Mouse (Mus musculus) left cerebral cortex, adult 18-20 months (tissue): ENCODE data around the gene Fxyd7. TPM values are rescaled to one million over a fixed set of nuclear protein-coding genes. Genes with fewer than 3 reads are reported as not detected.
A peak's percentile ranks its signal among the peaks of the same experiment; 100 is the strongest.

Experiments used
- DNase-seq, 2 experiments: peaks; one replicate each; pipeline ENCODE4 v3.0.0; 2021 to 2022; ENCODE audit warnings: low spot score in 2 of 2, mixed read lengths in 1 of 2
- total RNA-seq, 2 experiments: library from RNA; stranded (reverse); gene quantifications; 2 replicates each; pipeline ENCODE4 v1.2.3; 2021

Gene Fxyd7
- total RNA-seq, 2 experiments from 2014 or later: 148 to 187 TPM

DNA sequence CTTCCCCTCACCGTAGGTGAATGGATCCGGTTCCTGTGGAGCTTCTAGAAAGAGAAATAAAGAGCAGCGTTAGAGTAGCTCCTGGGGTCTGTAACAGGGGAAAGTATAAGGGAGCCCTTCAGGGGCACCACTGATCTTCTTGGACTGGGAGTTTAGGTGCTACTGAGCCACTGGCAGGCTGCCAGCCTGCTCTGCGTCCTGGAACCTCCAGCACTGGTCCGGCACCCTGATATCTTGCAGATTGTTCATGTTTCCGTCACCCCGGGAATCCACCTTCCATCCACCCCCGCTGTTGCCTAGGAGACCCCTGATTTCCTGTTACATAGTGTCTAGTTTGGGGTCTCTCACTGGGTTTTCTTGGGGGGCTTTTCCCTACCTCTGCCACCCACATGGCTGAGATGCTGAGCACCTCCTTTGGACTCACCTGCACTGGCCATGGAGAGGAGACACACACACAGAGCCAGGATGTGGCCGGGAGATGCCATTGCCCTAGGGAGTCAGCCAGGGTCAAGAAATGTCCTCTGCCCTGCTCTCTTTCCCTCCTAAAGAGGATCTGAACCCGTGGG, 2.7 kb upstream of the Fxyd7 start:
- DNase-seq: no peak

DNA sequence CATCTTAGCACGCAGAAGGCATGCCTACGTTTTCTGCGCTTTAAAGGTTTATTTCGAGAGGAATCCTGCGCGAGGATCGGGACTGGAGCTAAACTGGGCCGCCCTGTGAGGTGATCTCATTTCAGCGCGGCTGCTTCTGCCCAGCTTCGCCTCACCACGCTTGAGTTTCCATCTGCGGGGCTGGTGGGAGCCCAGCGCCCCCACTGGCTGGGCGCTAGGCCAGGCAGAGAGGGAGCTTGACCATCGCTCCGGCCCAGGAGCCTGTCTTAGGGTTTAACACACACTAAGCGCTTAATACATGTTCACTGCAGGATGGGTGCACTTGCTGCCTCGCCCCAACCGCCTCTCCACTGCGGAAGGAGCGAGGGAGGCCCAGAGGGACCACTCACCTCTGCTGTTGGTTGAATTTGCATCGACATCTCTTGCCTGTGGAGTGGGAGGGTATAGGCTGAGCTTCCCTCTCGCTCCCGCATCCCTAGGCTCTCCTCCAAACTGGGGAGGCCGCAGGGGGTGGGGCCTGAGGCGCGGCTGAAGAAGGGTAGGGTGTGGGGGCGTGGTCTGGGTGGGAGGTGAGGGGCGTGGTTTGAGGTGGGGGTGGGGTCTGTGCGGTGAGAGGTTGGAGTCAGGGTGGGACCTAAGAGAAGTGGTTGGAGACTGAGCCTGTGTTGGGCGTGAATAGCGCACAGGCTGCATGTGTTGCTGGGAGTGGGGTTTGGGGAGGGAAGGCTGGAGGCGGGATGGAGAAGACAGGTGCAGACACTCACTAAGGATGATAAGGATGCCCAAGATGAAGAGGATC, 1.6 kb upstream of the Fxyd7 start:
- peak; percentile 69 to 85 for DNase-seq

DNA sequence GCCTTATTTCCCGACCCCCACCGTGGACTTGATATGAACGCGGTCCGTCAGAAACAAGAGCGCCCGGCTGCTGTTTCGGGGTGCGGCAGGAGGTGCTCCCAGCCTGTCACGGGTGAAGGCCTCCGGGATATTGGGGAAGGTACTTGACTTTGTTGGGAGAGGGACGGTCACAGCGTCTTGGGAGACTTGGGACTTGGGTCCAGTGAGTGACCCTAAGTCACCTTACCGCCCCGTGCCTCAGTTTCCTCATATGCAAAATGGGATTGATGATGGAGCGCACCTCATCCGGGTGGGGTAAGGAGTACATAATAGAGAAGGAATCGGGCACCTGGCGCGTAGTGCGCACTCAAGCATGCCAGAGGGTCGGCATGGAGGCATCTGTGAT, 976 bp upstream of the Fxyd7 start:
- DNase-seq: peak in 1 of 2 experiments; percentile 25

DNA sequence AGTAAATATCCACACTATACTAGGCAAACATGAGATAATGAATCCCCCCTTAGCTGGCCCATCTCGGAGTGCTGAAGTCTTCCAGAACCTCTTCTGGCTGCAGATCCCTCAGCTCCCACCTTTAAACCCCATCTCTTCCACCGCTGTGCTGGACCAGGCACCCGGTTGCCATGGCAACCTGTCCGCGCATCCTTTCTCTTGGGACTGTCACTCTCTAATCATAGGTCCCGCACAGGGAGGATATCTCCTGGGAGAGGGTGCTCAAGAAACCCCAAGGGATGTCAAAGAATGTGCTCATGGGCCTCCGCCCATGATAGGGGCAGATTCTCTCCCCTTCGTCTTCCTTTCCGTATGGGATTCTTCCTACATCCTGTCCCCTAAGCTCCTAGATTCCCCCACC, 346 bp downstream of the Fxyd7 start:
- peak; percentile 69 to 70 for DNase-seq

DNA sequence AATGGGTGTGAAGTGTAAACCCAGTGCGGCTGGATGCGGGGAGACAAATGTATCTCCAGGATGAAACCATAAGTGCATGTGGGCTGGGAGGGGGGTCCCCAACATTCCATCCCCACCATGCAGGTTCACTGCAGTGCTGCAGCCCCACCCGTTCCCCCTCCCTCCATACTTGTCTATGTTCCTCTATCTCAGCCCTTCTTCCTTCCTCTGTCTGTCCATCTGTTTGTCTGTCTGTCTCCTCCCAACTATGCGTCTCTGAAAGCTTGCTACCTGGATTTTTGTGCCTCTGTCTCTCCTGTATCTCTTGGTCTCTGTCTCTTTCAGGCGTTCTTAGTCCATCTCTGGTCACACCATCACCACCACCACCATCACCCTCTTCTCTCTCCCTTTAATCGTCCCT, 780 bp downstream of the Fxyd7 start:
- DNase-seq: no peak

GRCm38 (mm10) chr7:31049846-31050281, 1.4 kb downstream of the Fxyd7 start:
- DNase-seq: peak; percentile 62 to 70

DNA sequence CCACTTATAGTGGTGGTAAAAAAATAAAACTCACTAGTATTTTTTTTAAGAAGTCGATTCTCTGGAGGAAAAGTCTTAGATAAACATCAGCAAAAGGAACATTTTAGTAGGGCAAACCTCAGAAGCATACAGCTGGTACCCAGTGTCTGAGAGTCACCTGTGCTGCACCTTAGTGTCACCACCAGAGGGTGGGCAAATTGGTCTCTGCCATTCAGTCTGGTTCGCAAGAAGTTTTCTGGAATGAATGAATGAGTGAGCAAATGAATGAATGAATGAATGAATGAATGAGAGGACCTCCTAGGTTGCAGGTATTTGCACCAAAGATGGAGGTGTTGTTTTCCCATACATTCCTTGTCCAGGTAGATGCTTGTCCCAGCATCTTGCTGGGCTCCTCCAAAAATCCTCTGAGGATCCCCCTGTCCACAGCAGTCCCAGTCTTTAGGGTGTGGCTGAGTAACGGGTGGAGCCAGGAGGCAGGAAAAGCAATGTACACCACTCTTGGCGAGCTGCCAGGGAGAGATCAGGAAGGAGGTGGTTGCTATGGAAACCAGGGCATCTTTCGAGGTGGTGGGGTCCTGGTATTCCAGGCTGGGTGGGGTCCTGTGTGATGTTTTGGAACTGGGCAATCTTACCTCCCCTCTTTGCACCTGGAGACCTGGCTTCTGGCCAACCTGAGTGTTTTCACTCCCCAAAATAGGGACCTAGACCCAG, 2.0 kb downstream of the Fxyd7 start:
- DNase-seq: peak; percentile 48 to 64

- no peak for DNase-seq
Measured at GRCm38 (mm10) chr7:31042431-31042910, 8.8 kb downstream of the Fxyd7 start, which contains the start of gene Fxyd5. Gene Fxyd5 (minus strand): TSS chr7:31042481.

- DNase-seq: peak in 1 of 2 experiments; percentile 30
Measured at GRCm38 (mm10) chr7:31041662-31042315, 9.5 kb downstream of the Fxyd7 start.

DNA sequence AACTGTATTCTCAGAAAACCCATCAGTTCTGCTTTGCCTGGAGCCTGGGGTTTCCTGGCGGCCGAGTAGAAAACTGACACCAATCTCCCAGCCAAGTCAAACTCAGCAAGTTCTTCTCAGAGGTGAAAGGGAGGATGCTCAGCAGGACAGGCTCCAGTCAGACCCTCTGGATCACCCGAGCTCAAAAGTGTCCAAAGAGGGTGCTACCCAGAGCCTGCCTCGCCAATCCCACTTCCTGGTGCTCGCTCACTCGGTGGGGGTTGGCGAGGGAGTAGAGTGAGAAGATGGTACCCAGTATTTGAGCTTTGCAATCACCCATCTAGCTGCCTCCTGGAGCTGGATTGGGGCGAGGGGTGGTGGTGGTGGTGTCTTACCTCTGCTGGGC, 10.3 kb downstream of the Fxyd7 start:
- DNase-seq: no peak

GRCm38 (mm10) chr7:31040281-31041022, 10.8 kb downstream of the Fxyd7 start:
- no peak for DNase-seq

- no peak for DNase-seq
Measured at GRCm38 (mm10) chr7:31039011-31039410, 12.3 kb downstream of the Fxyd7 start.

GRCm38 (mm10) chr7:31037675-31038074, 13.6 kb downstream of the Fxyd7 start:
- no peak for DNase-seq

GRCm38 (mm10) chr7:31036917-31037316, 14.3 kb downstream of the Fxyd7 start:
- no peak for DNase-seq

- no peak for DNase-seq
Measured at GRCm38 (mm10) chr7:31035291-31035690, 16.0 kb downstream of the Fxyd7 start.

GRCm38 (mm10) chr7:31034789-31035188, 16.5 kb downstream of the Fxyd7 start:
- DNase-seq: no peak

DNA sequence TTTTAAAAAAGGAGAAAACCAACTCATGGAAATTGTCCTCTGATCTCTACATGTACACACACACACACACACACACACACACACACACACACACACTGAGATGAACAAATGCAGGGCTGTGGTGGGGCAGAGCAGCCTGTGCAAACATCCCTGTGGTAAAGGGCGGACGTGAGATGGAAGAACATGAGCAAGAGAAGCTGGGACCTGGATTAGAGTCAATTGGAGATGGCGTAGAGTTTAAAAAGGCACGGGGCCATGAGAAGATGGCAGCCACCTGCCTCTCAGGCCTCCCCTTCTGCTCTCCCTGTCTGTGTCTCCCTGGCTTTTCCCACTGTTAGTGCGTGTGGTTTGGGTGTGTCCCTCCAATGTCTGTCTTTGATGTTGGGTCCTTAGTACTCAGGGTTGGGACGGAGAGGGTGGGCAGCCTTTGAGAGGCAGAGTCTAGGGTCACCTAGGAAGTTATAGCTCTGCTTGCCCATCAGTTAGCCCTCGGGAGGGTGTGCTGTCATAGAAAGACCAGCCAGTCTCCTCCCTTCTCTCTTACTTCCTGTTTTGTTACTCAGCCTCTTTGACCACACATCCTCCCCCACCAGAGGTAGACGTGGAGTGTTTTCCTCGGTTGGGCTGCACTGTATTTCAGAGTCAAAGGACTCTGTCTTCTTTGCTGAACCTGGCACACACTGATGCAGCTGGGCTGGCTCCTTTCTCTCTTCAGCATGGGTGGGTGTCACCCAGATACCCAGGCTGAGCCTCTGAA, 17.7 kb downstream of the Fxyd7 start:
- DNase-seq: no peak

- no peak for DNase-seq
Measured at GRCm38 (mm10) chr7:31031731-31032130, 19.5 kb downstream of the Fxyd7 start.

DNA sequence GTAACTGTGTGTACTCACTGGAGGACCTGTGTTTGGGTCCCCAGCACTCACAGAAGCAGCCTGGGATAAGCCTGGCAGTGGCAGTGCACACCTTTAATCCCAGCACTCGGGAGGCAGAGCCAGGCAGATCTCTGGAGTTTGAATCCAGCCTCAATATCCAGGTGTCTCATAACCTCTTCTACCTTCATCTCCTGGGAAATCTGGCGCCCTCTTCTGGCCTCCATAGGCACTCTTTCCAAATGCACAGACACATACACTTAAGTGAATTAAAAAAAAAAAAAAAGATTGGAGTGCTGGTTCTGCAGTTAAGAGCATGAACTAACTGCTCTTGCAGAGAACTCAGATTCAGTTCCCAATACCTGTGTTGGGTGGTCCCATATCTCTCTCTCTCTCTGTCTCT, 20.6 kb downstream of the Fxyd7 start:
- DNase-seq: no peak

DNA sequence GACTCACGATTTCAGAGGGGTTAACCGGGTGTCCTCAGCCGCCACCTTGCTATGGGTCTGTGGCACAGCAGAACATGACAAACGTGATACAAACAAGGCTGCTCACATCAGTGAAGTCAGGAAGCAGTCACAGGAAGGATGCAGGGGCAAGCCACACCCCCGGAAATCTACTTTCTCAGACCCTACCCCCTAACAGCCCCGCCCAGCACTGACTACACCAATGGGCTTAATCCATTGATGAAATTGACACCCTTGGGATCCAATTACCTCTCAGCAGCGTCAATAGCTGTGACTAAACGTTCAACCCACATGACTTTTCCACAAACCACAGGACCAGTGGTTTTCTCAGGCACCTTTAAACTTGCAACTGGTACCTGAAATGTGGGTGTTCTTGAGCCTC, 22.7 kb downstream of the Fxyd7 start:
- DNase-seq: no peak
